Mouse (Mus musculus) layer of hippocampus, postnatal 14 days (tissue): ENCODE measurements around the gene Dhrs13. TPM values are rescaled to one million over a fixed set of nuclear protein-coding genes. Genes with fewer than 3 reads are reported as not detected.

ENCODE experiments used
- DNase-seq, 2 experiments: peaks; one replicate each; pipeline ENCODE4 v3.0.0; 2021 to 2022; ENCODE audit warnings: low spot score in 2 of 2, mixed read lengths in 1 of 2
- microRNA-seq, 2 experiments: library from miRNA; unstranded; fragments of <30 nt; microRNA quantifications; one replicate each; pipeline ENCODE4 v1.2.0; 2021
- total RNA-seq, 2 experiments: library from RNA; stranded (reverse); gene quantifications; 2 replicates each; pipeline ENCODE4 v1.2.3; 2021

The Dhrs13 gene
- total RNA-seq, 2 experiments from 2014 or later, result 11.2 to 11.3 TPM

- DNase-seq, result no peak
These were observed 54.9 kb downstream of the Dhrs13 start for GRCm38 (mm10) chr11:78086925-78087479.

Small RNAs within 50 kb of the gene (microRNA-seq; reads per million reads assigned to microRNA genes)
- gene Mir144, result 9.6 to 50.9 reads per million in 2 experiments
- 0 reads per million in 2 experiments for gene Mir451a
- 0 reads per million in 2 experiments for gene Mir451b

Other genes with a start within 250 kb of the Dhrs13 start
- gene Gm10277, start 244.5 kb upstream of the Dhrs13 start, total RNA-seq, result not detected
- 1 to 10 TPM in 1 of 2 experiments, under 1 TPM in 1; 0.88 to 1.4 TPM for gene Pipox, start 138.2 kb upstream of the Dhrs13 start, total RNA-seq
- 100 to 1,000 TPM; 162 to 163 TPM for gene Sez6, start 101.5 kb upstream of the Dhrs13 start, total RNA-seq
- 10 to 100 TPM; 43.9 to 52.6 TPM for gene Phf12, start 49.5 kb upstream of the Dhrs13 start, total RNA-seq
- 100 to 1,000 TPM; 109 to 122 TPM for gene Flot2, start 5.7 kb downstream of the Dhrs13 start, total RNA-seq
- gene Eral1, start 48.1 kb downstream of the Dhrs13 start, total RNA-seq, result 10 to 100 TPM; 19.7 to 20.8 TPM
- gene Fam222b, start 62.4 kb downstream of the Dhrs13 start, total RNA-seq, result 10 to 100 TPM; 26.7 to 30.7 TPM
- 10 to 100 TPM; 33.8 to 34.9 TPM for gene Traf4, start 133.3 kb downstream of the Dhrs13 start, total RNA-seq
- 1 to 10 TPM; 4.2 to 4.7 TPM for gene Nek8, start 144.4 kb downstream of the Dhrs13 start, total RNA-seq
- 10 to 100 TPM; 33.0 to 37.0 TPM for gene Tlcd1, start 144.4 kb downstream of the Dhrs13 start, total RNA-seq
- gene Rpl23a, start 151.3 kb downstream of the Dhrs13 start, total RNA-seq, result 100 to 1,000 TPM; 674 to 733 TPM
- gene Rab34, start 156.2 kb downstream of the Dhrs13 start, total RNA-seq, result 10 to 100 TPM; 34.1 to 40.0 TPM
- gene Proca1, start 161.1 kb downstream of the Dhrs13 start, total RNA-seq, result 1 to 10 TPM; 6.7 to 6.9 TPM
- gene Sdf2, start 213.5 kb downstream of the Dhrs13 start, total RNA-seq, result 10 to 100 TPM; 64.4 to 66.4 TPM
- 100 to 1,000 TPM; 102 to 112 TPM for gene Supt6, start 213.7 kb downstream of the Dhrs13 start, total RNA-seq
- gene 2610507B11Rik, start 229.5 kb downstream of the Dhrs13 start, total RNA-seq, result 100 to 1,000 TPM; 210 TPM